Mouse (Mus musculus): ENCODE results near the gene Btn2a2.

Gene Btn2a2

DNA sequence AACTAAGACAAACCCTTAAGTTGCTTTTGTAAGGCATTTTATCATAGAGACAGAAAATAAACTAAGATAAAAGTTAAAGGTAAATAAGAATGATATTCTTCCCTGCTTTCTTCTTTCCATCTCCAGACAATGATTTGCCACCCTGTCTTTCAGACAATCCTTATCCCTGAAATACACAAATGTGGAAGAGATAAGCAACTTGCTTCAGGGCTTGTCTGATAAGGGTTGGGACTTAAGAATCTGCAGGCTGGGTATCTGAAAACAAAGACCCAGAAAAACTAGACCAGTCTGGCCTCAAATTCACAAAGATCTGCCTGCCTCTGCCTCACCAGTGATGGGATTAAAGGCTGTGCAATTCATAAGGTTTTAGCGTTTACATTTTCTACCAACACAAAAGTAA, 2.6 kb upstream of the Btn2a2 start:
- H3K36me3 ChIP-seq (ENCODE audit: control insufficient read depth, insufficient read depth, low read length, poor library complexity, severe bottlenecking) = no peaks in the 10 kb centered on the region
- DNase-seq (ENCODE audit: low read depth, low spot score) = no peak
- H3K27me3 ChIP-seq (ENCODE audit: control insufficient read depth, insufficient read depth, low read length, poor library complexity, severe bottlenecking) = no peaks in the 10 kb centered on the region

DNA sequence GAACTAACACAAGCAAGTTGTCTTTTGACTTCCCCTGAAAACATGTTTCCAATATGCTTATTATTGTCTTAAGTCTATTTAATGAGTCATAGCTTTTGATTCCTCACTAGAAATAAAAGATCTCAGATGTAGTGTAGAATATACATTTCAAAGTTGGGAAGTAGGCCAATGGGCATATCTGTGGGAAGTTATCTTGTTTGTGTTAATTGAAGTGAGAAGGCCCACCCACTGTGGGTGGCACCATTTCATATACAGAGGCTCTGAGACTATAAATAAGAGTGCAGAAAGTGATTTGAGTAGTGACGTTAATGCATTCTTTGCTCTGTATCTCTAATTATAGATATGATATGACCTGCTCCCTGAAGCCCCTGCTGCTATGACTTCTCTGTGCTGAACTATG, 2.2 kb upstream of the Btn2a2 start:
- Histone ChIP-seq H3K27me3 (ENCODE audit: control insufficient read depth, insufficient read depth, low read length, poor library complexity, severe bottlenecking) (no peaks in the 10 kb centered on the region), H3K36me3 (ENCODE audit: control insufficient read depth, insufficient read depth, low read length, poor library complexity, severe bottlenecking) (no peaks in the 10 kb centered on the region)
- DNase-seq (ENCODE audit: low read depth, low spot score) = no peak

DNA sequence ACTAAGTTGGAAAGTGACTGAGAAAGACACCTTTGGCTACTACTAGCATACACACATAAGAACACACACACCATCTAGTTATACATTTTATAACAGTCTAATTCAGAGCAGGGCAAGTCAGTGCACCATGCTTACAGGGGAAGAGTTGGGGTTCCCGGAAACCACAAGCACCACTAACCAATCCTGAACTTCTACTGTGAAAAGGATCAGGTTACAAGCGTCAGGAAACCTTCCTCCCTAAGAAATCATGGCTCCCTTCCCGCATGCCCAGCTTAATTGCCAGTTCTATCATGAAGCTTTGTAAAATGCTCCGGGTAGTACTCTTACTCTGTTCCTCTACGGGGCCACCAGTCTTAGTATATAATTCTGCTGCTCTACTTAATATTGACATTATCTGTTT, 3.4 kb downstream of the Btn2a2 start:
- H3K27me3 ChIP-seq (ENCODE audit: control insufficient read depth, insufficient read depth, low read length, poor library complexity, severe bottlenecking) = no peaks in the 10 kb centered on the region
- no peak for DNase-seq (ENCODE audit: low read depth, low spot score)
- H3K36me3 ChIP-seq (ENCODE audit: control insufficient read depth, insufficient read depth, low read length, poor library complexity, severe bottlenecking) = no peaks in the 10 kb centered on the region

DNA sequence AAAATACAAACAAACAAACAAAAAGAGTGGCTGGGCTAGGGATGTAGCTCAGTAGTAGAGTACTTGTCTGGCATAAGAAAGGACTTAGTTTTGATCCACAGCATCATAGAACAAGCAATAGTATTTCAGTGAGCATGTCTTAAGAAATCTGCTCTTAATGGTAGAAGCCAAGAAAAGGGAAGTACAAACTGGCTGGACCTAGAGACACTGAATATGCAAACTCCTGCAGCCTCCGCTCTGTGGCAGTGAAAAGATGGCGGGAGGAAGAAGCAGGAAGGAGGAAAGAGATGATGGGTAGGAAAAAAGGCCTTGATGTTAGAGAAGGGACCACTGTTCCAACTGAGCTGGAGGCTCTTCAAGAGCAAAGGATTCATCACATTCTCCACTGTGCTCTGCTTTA, 5.5 kb downstream of the Btn2a2 start:
- Histone ChIP-seq H3K36me3 (ENCODE audit: control insufficient read depth, insufficient read depth, low read length, poor library complexity, severe bottlenecking) (no peaks in the 10 kb centered on the region), H3K27me3 (ENCODE audit: control insufficient read depth, insufficient read depth, low read length, poor library complexity, severe bottlenecking) (no peaks in the 10 kb centered on the region)
- no peak for DNase-seq (ENCODE audit: low read depth, low spot score)

DNA sequence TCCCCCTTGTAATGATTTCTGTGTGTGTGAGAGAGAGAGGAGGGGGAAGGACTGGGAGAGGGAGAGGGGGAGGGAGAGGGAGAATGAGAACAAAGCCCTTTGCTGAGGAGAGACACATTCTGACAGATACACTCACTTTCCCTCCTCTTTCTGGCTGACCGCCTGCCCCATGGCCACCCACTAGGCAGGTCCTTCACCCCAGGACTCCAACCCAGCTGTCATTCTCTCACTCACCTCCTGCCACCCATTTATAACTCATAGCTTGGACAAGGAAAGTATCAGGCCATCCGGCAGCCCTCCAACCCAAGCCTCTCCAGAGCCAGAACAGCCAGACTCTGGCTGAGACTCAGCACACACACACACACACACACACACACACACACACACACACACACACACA, 13.0 kb downstream of the Btn2a2 start:
- H3K36me3 ChIP-seq (ENCODE audit: control insufficient read depth, insufficient read depth, low read length, poor library complexity, severe bottlenecking) = no peaks in the 10 kb centered on the region
- DNase-seq (ENCODE audit: low read depth, low spot score) = no peak
- H3K27me3 ChIP-seq (ENCODE audit: control insufficient read depth, insufficient read depth, low read length, poor library complexity, severe bottlenecking) = no peaks in the 10 kb centered on the region

DNA sequence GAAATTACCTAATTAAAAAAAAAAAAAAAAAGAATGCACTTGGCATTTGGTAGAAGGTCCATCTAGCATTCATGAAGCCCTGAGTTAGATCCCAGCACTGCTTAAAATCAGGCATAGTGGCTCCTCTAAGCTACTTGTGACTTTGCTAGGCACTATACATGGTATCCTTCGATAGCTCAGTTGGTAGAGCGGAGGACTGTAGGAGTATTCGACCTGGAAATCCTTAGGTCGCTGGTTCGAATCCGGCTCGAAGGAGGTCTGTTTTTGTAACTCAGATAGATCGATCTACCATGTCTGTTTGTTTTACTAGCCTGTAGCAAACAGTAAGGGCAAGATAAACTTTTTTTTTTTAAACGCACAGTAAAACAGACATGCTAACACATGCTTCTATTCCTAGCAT, 21.7 kb downstream of the Btn2a2 start:
- no peaks in the 10 kb centered on the region for H3K36me3 ChIP-seq (ENCODE audit: control insufficient read depth, insufficient read depth, low read length, poor library complexity, severe bottlenecking)
- 0 out of 2 replicates have a peak, but pooled peaks cover 2% of the 10 kb centered on the region for H3K27me3 ChIP-seq (ENCODE audit: control insufficient read depth, insufficient read depth, low read length, poor library complexity, severe bottlenecking)
- peak; percentile 80 for DNase-seq (ENCODE audit: low read depth, low spot score)

DNA sequence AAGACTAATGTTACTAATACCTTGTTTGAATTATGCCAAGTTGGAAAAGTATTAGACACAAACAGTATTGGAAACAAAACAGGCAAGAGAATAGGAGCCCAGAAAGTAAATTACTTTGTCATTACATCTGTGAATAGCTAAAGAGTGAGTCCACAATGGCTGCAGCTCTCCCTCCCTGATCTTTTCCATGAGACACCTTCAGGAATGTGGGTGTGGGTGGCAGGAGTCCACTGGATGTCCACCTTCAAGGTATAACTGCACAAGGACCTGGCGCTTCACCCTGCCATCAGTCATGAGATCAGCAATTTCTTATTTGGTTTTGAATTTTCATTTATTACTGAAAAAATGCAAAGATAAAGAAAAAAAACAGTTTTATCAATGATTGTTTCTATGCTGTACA, 22.4 kb downstream of the Btn2a2 start:
- DNase-seq (ENCODE audit: low read depth, low spot score) = no peak
- H3K27me3 ChIP-seq (ENCODE audit: control insufficient read depth, insufficient read depth, low read length, poor library complexity, severe bottlenecking) = 0 out of 2 replicates have a peak, but pooled peaks cover 2% of the 10 kb centered on the region
- H3K36me3 ChIP-seq (ENCODE audit: control insufficient read depth, insufficient read depth, low read length, poor library complexity, severe bottlenecking) = no peaks in the 10 kb centered on the region

DNA sequence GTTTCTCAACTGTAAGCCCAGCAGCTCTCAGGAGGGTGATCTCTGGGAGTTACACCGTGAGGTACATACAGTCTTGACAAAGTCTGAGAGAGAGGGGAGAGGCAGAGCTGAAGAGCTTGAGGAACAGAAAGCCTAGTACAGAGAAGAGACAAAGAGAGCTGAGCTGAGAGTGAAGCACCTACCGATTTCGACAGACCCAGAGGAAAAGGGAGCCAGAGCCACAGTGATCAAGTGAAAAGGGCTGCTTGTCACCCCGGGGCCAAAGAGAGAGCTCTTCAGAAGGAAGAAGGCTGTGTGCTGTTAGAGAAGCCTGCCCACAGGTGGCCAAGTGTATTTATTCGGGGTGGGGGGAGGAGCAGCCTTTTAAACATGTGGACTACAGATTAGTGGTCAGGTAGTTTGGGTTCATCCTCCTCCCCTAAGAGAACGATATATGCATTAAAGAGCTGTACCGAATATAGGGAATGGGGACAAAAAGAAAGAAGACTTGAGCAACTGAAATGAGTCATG, 23.0 kb downstream of the Btn2a2 start, which contains the start of gene Btn1a1:
Gene Btn1a1, minus strand, starts transcription at position 302 of the 510 bp plus-strand sequence.
- H3K36me3 ChIP-seq (ENCODE audit: control insufficient read depth, insufficient read depth, low read length, poor library complexity, severe bottlenecking) = no peaks in the 10 kb centered on the region
- H3K27me3 ChIP-seq (ENCODE audit: control insufficient read depth, insufficient read depth, low read length, poor library complexity, severe bottlenecking) = 0 out of 2 replicates have a peak, but pooled peaks cover 2% of the 10 kb centered on the region
- peak; percentile 52 for DNase-seq (ENCODE audit: low read depth, low spot score)

DNA sequence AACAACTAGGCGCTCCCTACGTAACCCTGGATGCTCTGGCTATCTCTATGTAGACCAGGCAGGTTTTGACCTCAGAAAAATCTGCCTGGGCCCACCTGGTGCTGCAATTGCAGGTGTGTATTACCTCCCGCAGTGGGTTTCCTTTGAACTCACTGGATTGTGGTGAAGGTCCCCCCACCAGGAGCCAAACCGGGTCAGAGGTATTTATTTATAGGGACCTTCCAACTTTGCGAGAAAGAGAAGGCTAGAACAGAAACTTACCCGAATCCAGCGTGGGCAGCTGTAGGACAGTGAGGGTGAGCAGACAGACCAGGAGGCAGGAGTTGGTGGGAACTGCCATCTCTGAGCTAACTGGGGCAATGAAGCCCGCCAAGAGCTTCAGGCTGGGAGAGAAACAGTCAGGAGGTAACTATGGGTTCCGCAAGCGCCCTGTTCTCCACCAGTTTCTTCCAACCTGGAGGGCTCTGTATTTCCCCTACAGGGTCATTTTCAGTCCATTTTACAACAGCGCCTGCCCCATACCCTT, 23.8 kb downstream of the Btn2a2 start:
- peak; percentile 18 for DNase-seq (ENCODE audit: low read depth, low spot score)
- Histone ChIP-seq H3K27me3 (ENCODE audit: control insufficient read depth, insufficient read depth, low read length, poor library complexity, severe bottlenecking) (0 out of 2 replicates have a peak, but pooled peaks cover 2% of the 10 kb centered on the region), H3K36me3 (ENCODE audit: control insufficient read depth, insufficient read depth, low read length, poor library complexity, severe bottlenecking) (no peaks in the 10 kb centered on the region)

DNA sequence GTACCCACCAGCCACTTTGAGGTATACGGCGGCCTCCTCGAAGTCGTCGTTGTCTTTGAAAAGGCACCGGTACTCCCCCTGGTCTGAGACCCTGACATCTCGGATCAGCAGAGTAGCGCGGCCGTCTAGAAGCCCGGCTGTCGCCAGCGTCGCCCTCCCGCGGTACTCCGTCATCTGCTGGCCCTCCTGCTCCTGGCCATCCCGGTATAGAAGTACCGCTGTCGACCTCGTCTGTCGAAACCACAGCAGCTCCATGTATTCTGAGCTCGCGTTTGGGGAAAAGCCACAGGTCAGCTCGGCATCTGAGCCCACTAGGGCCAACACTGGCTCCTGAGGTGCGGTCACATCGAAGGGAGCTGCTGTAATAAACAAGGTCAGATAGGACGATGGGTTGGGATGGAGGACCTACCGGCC, 24.4 kb downstream of the Btn2a2 start:
- 0 out of 2 replicates have a peak, but pooled peaks cover 2% of the 10 kb centered on the region for H3K27me3 ChIP-seq (ENCODE audit: control insufficient read depth, insufficient read depth, low read length, poor library complexity, severe bottlenecking)
- peak; percentile 49 for DNase-seq (ENCODE audit: low read depth, low spot score)
- H3K36me3 ChIP-seq (ENCODE audit: control insufficient read depth, insufficient read depth, low read length, poor library complexity, severe bottlenecking) = no peaks in the 10 kb centered on the region

DNA sequence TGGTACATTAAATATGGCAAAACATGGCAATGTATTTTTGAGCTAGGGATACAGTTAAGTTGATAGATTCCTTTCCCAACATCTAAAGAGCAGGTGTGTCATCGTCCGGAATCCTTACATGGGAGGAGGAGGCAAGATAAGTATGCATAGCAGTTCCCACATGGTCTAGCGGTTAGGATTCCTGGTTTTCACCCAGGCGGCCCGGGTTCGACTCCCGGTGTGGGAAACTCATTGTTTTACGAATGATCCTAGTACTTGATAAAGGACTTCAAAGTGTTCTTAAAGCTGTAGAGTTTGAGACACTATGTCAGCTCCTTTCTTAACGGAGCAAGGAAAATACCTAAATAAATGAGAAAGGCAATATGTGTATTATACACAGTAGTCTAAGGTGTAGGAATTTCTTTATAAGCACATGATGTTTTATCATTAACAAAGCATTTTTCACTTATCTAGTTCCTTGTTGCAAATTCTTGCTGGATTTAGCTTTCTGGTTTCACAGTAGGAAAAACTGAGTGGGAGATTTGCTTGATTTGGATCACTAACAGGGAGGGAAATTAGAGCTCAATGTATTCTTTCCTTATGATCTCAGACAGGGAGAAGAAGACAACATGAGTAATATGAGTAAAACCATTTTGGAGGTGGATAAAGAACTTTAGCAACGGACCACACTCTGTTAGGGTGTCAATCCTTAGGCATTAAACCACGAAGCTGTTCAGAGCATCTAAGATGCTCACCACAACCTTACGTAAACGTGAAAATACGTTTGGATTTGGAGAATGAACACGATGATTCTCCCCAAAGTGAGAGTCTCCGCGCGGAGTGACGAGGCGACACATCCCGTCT, 25.1 kb downstream of the Btn2a2 start:
- Histone ChIP-seq H3K36me3 (ENCODE audit: control insufficient read depth, insufficient read depth, low read length, poor library complexity, severe bottlenecking) (no peaks in the 10 kb centered on the region), H3K27me3 (ENCODE audit: control insufficient read depth, insufficient read depth, low read length, poor library complexity, severe bottlenecking) (0 out of 2 replicates have a peak, but pooled peaks cover 2% of the 10 kb centered on the region)
- peak; percentile 41 for DNase-seq (ENCODE audit: low read depth, low spot score)

DNA sequence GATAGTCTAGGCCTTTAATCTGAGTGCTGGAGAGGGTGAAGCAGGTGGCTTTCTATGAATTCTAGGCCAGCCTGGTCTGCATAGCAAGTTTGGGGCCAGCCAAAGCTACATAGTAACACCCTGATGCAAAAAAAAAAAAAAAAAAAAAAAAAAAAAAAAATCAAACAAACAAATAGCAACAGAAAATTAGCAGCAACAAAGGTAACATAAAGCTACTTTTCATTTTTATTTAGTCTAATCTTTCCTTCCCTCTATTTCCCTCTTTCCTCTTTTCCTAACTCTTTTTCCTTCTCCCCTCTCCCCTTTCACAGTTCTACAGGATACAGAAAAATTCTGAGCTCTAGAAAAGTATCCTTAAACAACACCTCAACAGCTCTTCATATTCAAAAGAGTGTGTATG, 26.0 kb downstream of the Btn2a2 start:
- H3K27me3 ChIP-seq (ENCODE audit: control insufficient read depth, insufficient read depth, low read length, poor library complexity, severe bottlenecking) = 0 out of 2 replicates have a peak, but pooled peaks cover 2% of the 10 kb centered on the region
- no peaks in the 10 kb centered on the region for H3K36me3 ChIP-seq (ENCODE audit: control insufficient read depth, insufficient read depth, low read length, poor library complexity, severe bottlenecking)
- DNase-seq (ENCODE audit: low read depth, low spot score) = no peak

DNA sequence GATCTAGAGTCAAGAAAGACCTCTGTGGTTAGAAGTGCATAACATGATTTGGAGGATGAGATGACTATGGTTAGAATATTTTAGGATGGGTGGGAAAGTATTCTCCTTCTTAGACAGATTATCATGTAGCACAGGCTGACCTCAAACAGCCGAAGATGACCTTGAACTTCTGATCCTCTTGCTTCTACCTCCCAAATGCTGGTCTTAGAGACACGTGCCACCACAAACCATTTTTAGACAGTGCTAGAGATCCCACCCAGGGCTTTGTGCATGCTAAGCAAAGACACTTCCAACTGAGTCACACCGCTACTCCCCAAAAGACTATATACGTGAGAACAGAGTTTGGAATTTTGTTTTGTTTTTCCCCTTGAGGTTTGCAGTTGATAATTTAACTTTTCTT, 26.6 kb downstream of the Btn2a2 start:
- 0 out of 2 replicates have a peak, but pooled peaks cover 2% of the 10 kb centered on the region for H3K27me3 ChIP-seq (ENCODE audit: control insufficient read depth, insufficient read depth, low read length, poor library complexity, severe bottlenecking)
- no peak for DNase-seq (ENCODE audit: low read depth, low spot score)
- no peaks in the 10 kb centered on the region for H3K36me3 ChIP-seq (ENCODE audit: control insufficient read depth, insufficient read depth, low read length, poor library complexity, severe bottlenecking)

DNA sequence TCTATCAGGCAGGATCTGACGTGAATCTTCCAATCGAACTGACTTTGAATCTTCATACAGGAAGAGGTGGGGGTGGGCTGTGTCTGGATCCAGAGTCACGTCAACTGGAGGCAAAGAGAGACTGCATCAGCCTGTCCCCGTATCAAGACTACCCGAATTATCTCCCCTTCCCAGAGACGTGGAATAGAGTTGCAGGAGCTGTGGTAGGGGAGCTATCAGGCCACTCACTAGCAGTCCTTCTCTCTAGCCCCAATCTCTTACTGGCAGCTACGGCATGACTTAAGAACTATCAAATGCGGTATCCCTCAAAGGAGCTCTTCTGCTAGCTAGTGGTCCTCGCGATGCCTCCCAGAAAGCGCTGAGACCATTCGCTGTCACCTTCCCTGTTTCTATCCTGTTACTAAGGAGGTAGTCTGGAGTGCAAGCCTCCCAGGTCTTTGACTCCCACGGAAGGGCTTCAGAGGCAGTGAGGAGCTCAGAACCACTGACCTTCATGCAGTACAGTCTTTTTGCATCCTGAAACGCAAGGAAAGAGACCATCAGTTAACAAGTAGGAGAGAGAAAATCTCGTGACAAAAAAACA, 29.3 kb downstream of the Btn2a2 start:
- Histone ChIP-seq H3K36me3 (ENCODE audit: control insufficient read depth, insufficient read depth, low read length, poor library complexity, severe bottlenecking) (no peaks in the 10 kb centered on the region), H3K27me3 (ENCODE audit: control insufficient read depth, insufficient read depth, low read length, poor library complexity, severe bottlenecking) (0 out of 2 replicates have a peak, but pooled peaks cover 2% of the 10 kb centered on the region)
- no peak for DNase-seq (ENCODE audit: low read depth, low spot score)

DNA sequence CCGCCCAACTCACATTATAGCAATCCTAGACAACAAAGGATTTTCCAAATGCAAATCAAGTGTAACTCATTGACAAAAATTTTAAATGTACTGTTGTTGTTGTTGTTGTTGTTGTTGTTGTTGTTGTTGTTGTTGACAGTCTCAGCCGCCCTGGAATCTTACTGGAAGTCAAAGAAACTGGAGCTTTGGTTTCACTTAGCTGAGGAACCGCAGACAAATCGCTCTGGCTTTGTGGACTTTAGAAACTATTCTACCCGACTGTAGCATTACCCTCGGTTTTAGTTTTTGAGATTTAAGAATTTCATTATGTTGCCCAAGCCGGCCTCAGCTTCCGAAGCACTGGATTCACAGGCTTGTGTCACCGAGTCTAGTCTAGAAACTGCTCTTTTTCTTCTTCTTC, 34.7 kb downstream of the Btn2a2 start:
- DNase-seq (ENCODE audit: low read depth, low spot score) = peak; percentile 35
- no peaks in the 10 kb centered on the region for H3K36me3 ChIP-seq (ENCODE audit: control insufficient read depth, insufficient read depth, low read length, poor library complexity, severe bottlenecking)
- no peaks in the 10 kb centered on the region for H3K27me3 ChIP-seq (ENCODE audit: control insufficient read depth, insufficient read depth, low read length, poor library complexity, severe bottlenecking)

Measured in splenic B cell, adult 2 months (primary cell).